Mouse (Mus musculus) cerebellum, postnatal 36 days (tissue): ENCODE results near the gene Nfic.
"Not testable (repeated sequence)": the region's sequence is repeated elsewhere in the genome, so short reads cannot be mapped to it uniquely, and the experiment has no call there.

Experiments
- DNase-seq, 2 experiments: peaks; one replicate each; pipeline ENCODE4 v3.0.0; 2021 to 2022; ENCODE audit warnings: mixed read lengths in 2 of 2

Gene Nfic

DNA sequence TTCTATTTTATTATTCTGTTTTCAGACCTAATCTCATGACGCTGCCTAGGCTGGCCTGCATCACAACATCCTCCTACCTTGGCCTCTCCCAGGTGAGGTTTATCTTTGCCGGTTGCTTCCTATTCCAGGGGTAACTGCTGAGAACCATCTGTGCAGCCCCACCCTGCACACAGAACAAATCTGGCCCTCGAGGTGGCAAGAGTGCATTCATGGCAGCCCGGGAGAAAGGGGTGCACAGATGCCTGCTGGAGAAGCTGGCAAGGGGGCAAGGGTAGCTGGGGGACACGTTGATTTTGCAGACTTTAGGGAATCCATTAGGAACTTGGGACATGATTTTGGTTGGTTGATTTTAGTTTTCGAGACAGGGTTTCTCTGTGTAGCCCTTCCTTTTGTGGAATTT is 2.8 kb upstream of the Nfic start:
- no peak for DNase-seq

DNA sequence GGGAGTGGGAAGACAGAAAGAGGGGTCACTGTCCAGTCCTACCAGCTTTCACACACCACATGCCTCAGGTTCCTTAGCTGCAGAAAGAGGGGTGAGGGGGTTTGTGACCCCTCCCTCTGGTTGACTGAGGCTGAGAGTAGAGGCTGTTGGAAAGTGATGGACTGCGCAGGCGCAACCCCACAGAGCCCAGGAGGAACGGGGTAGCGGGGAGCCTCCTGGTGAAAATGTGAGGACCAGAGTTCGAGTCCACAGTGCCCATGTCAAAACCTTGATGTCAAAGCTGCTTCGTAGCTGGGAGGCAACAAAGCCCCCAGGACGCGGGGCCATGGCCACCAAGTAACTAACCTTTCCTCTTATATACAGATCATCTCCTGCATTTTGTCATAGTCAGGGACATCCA is 2.2 kb upstream of the Nfic start:
- DNase-seq: no peak

DNA sequence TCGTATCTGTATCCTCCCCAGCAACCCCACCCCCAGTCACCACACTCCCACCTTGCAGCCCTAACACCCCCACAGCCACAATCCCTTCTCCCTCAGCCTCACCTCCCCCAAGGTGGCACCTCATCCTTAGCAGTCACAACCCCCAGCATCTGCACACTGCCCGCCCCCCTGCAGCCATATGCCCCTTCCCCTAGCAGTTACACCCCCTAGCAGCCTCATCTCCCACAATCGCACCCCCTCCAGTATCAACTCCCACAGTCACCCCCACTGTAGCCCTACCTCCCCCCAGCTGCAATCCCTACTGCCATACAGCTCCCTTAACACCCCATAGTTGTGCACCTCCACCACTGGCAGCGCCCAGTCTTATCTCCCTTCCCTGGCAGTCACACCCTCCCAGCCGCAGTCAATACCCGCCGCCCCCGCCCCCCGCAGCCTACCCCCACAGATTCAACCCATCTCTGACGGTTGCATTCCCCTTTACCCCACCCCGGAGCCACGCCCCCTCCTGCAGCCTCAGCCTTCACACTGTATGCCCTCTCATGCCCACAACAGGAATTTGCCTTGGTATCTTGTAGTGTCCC is 1.6 kb upstream of the Nfic start:
- no peak for DNase-seq

DNA sequence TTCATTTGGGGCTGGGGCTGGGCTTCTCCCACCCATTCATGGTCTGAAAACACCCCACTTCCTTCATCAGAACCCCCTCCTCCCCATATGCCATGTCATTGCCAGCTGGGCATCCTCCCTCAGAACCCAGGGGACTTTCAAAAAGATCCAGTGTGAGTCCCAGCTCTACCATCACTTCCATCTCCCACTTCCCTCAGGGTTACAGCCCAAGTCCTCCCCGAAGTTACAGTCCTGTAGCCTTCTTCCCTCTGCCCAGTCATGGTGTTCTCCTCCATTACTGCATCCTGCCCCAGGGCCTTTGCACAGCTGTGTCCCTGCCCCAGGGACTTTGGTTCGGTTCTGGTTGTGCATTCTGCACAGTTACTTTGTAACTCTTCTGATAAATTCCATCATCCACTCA is 1.3 kb downstream of the Nfic start:
- DNase-seq: no peak

DNA sequence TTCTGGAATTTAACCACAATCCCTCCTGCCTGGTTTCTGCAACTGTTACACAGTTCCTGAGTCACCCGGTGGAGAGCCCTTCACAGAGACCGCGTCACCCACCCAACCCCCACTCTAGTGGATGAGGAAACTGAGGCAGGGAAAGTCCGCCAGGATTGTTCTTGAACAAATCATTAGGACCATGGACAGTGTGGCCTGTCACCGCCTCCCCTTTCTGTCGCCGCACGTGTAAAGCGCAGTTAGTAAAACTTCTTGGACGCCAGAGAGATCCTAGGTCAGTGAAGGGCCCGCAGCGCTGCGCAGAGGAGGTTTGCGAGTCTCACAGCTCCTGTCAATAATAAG is 2.5 kb downstream of the Nfic start:
- DNase-seq: peak in 1 of 2 experiments; percentile 2

DNA sequence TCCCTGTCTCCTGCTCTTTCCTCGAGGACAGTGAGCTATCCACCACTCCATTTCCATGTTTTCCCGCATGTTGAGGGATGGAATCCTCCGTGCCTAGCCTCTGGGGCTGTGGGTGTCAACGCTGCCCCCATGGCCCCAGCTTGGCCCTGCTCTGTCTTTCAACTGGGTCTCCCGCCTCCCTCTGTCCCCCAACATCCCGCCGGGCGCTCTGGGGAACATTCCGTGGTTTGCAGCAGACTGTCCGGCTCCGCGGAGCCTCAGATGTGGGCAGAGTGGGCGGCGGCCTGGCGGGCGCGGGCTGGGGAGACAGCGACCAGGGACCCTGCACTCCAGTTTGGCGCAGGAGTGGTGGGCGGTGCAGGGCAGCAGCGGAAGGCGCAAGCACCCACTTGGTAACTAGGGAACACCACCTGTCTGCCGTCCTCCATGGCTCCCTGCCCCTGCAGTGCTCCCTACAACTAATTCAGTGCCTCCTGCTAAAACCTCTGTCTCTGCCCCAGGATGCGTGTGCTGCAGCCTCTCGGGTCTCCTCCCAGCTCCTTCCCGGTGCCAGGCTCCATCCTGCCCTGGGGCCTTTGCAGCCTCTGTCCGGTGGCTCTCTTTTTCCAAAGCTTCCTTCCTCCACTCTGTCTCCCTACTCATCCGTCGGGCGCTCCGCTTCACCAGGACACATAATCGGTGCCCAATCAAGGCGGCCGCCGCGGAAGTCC is 3.0 kb downstream of the Nfic start:
- peak in 1 of 2 experiments; percentile 6 for DNase-seq

DNA sequence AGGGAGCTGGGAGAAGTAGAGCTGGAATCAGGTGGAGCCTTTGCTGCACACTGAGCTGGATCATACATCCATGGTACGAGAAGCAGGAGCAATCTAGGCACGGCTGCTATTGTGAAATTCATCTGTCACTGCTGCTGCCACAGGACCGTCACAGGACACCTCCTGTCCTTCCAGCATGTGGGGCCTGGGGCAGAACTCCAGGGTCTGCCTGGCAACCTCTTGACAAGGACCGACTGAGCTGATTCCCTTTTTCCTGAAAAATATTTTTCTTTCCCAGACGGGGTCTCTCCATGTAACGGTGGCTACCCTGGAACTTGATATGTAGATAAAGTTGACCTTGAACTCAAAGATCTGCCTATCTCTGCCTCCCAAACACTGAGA is 4.1 kb downstream of the Nfic start:
- DNase-seq: peak in 1 of 2 experiments; percentile 1

DNA sequence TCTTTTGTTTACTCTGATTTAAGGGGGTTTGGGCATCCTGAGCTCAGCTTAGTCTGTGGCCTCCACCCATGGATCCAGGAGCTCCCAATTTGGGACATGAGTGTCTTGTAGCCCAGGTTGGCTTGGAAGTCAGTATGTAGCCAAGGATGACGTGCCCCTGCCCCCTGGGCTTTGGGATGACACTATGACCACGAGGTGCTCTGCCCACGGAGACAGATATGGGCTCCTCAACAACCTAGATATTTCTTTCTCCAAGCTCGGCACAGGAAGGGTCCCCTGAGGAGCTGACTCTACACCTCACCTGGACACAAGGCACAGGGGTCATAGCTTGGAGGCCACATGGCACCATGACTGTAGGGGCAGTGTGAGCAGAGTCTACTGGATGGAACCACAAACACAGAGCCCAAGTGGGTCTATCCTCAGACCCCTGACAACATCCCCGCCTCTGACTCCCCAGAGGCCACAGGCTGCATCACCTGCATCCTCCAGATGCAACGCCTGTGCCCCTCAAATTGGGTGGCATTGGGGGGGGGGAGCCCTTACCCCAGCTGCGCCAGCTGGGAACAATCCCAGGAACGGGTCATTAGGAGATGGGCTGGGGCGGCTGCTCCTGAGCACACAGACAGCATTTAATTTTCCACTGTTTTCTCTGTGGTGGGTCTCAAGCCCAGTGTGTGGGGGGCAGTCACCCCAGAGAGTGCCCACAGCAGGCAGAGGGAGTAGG is 4.6 kb downstream of the Nfic start:
- DNase-seq: peak in 1 of 2 experiments; percentile 10

DNA sequence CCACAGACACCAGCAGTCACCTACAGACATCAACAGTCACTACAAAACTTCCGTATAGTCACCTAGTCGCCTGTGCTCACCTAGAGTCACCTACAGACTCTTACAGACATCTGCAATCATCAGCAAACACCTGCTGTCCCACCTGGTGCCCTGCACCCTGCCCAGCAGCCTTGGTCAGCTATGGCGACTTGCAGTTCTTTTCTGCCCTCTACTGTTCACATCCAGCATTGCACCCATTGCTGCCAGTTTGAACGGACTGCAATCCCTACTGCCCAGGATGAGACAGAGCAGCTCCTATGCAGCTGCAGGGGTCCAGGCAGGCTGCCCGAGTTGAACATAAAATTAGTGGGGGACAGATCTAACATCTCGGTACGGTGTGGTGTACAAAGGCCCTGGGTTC is 5.3 kb downstream of the Nfic start:
- peak; percentile 86 to 92 for DNase-seq

DNA sequence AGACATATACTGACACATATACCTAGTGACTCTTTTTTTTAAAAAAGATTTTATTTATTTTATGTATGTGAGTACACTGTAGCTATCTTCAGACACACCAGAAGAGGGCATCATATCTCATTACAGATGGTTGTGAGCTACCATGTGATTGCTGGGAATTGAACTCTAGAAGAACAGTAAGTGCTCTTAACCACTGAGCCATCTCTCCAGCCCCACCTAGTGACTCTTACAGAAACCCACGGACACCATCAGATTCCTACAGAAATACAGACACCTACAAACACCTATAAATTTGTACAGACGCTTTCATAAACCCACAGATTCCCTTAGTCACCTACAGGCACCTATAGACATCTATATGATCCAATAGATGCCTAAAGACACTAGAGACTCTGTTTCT is 9.9 kb downstream of the Nfic start:
- DNase-seq: not testable (repeated sequence)

DNA sequence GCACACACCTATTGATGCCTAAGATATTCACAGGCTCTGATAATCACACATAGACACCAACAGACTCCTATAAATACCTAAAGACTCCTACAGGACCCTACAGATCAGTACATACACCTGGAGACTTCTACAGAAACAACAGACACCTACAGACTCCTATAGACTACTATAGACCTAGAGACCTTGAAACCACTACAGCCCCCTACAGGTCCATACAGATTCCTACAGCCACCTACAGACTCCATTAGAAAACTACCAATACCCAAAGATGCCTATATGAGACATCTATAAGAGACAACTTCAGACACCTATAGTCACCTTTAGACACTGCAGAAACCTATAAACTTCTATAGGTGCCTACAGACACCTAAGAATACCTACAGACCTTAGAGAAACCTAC is 14.4 kb downstream of the Nfic start:
- DNase-seq: peak in 1 of 2 experiments; percentile 3

DNA sequence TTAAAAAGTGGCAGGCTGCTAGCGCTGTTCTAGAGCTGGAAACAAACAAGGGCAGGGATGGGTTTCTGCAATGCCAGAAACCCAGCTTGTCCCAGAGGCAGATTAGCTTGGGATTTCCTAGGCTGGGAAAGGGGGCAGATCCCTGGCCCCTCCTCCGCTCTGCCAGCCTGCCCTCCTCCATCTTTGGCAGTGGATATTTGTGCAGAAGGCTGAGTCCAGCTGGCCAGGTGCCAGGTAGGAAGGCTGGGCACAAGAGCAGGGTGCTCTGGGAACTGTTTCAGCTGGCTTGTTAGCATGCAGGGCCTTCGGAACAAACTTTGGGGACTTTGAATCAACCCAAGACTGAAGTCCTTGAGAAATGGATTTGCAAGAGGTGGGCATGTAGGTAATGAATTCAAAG is 20.0 kb downstream of the Nfic start:
- peak; percentile 87 to 90 for DNase-seq

DNA sequence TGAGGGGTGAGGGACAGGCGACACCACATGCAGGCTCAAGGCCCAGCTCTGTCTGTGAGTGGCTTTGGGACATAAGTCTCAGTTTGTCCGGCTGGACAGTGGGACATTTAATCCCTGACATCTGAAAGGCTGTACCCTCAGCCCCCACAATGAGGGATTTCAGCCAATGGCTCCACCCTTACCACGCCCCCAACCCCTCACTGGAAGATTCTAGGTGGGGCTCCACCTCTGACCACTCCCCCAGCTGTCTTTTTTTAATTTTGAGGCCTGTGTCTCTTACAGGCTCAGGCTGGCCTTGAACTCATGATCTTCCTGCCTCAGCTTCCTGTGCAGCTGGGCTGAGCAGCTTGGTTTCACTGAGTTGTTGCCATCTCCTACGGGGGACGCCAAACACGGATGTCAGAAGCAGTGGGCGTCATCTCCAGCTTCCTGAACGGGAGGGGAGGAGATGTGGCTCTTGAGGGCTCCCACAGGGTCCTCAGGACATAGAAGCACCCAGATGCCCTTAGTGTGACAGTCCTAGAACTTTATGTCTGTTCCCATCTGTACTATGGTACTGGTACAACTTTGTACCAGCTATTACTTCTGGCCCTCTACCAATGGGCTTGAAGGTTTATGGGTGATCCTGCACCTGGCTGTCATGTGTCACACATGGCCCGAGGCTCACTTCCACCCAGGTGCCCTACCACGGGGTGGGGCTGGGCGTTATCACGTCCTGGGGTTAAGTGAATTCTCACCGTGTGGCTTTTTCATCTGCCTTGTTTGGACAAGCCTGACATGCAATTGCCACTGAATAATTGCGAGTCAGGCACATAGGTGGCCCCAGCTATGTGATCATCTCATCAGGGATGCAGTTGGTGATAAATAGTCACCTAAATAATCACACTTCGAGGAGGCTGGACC is 20.8 kb downstream of the Nfic start:
- peak in 1 of 2 experiments; percentile 18 for DNase-seq

DNA sequence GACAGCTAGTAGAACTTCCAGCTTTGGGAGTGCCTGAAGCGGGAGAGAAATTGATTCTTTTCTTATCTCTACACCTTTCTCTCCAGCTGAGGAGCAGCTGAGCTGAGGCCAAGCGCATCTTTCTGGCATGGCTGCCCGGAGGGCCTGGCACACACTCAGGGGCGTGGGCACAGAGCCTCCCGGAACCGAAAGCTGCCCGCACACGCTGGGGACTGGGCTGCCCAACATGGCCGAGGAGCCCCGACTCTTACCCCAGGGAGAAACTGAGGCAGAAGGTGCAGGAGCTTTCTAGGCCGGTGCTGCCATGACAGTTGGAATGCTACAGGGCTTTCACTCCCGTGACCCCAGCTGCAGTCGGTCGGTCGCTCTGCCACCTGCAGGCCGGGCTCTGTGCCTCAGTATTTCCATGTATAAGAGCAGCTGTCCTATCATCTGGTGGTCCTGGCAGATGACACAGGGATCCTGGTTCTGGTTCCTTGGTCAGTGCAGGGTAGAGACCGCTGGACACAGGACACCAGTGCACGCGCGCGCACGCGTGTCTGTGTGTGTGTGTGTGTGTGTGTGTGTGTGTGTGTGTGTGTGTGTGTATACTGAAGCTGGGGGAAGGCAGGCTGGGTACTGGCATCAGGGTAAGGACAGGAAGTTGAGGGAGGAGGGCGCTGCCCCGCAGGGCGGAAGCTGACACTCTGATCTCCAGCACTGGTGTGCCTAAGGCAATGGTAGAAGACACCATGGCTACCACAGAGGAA is 21.7 kb downstream of the Nfic start:
- DNase-seq: peak in 1 of 2 experiments; percentile 38

DNA sequence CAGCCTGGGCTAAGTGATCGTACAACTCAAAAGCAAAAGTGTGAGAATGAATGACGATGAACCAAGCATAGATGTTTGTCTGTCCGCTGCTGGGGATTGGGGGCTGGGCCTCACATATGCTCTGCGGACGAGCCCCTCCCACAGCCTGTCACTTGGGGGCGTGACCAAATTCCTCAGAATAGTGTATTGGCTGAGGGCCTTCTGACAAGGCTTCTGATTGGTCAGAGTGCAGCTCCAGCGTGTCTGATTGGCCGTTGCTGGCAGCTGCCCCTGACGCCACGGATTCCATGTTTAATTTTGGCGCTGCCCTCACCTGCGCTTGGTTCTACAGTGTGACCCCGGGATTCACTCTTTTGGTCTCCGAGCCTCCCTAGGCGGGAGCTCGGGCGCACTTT is 22.6 kb downstream of the Nfic start:
- DNase-seq: peak; percentile 92

DNA sequence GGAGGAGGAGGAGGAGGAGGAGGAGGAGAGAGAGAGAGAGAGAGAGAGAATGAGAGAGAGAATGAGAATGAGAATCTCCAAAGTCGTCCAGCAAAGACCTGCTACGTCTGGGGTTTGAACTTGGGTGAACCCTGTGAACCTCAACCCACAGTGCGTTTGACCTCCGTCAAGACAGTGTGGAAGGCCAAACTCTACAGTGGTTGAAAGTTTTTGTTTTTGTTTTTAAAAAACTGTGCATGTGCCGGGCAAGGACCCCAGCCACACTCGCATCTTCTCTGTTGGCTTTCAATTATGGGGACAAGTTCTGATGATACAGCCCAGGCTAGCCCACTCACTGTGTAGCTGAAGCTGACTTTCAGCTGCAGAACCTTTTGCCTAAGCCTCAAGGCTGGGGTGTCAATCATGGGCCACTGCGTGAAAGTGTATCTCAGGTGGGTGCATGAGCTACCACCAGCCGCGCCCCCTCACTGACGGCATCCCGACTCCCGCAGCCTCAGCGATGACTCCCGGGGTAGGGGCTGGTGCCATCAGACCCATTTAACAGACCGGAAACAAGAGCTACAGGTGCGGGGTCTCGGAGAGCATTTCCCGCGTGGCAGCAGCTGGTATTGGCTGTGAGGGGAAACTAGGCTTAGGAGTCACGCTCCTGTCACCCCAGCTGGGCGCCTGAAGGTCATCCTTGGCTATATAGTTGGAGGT is 23.1 kb downstream of the Nfic start:
- DNase-seq: peak; percentile 19 to 34

DNA sequence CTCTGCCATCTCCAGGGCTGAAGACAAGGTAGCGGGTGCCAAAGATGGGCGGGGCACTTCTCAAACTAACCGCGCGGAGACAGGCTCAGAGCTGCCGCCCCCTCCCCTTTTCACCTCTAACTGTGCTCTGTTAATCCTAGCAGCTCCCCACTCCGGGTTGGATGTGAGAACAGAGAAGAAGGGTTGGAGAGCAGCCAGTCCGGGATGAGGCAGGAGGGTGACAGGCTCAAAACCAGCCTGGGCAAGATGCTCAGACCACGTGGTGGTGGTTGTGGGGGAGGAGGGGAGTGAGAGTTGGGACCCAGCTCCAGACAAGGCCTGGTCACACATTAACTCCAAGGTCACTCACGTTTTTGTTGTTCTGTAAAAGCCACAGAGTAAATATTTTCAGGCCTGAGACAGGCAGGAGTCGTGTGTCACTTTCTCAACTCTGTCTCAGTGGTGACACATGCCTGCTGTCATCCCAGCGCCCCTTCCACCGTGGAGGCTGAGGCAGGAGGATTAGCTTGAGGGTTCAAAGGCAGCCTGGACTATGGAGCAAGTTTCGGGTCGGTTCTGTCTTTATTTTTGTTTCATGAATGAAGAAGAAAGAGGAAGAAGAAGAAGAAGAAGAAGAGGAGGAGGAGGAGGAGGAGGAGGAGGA is 23.8 kb downstream of the Nfic start:
- DNase-seq: peak; percentile 49 to 53

DNA sequence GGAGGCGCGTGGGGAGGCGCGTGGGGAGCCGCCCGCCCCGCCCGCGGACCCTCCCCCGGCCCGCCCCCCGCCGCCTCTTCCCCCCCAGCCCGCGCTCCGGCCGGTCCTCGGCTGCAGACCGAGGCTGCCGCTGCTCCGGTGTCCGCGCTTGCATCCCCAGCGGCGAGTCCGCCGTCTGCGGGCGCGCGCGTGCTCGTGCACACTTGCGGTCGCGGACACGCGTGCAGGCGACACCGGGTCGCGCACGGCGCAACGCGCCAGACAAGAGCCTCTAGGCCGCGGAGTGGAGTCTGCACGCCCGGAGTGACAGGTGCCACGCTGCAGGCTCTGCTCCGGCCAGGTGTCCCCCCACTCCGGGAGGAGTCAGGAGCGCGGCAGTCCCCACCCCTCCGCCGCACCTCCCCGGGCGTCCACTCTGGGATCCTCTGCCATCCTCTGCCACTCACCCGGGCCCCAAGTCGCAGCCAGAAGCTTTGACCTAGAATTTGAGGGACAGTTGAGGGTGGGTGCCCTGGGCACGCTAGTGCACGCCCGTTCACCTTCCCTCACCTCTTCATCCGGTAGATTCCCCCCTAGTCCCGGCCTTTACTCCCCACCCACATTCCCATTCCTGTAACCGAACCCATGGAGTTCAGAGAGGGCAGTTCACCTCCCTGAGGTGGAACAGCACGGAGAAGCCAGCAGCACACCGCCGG is 24.5 kb downstream of the Nfic start:
- DNase-seq: peak; percentile 82 to 88

DNA sequence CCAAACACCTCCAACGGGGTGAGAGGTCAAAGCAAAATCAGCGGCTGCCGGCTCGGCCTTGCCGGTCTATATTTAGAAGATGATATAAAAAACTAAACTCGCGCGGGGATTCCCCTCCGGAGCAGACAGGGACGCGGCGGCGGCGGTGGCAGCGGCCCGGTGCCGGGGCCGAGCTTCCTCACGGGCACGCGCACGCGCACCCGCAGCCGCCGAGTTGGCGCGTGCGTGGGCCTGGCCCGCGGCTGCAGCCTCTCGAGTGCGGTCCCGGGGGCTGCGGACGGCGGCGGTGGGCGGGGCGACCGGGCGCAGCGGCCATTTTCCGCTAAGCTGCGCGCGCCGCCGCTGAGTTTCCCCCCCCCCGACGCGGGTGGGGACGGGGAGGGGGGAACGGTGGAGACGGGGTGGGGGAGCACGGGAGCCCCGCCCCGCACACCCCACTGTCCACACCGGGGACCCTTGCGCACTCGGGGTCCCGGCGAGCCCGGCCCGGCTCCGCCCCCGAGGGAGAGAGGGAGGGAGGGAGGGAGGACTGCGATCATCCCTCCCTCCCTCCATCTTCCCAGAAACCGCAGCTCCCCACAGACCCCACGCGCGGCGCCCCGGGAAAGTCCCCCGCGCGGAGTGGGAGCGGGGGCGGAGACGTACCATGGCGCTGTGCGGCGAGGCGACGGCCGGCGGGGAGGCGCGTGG is 25.1 kb downstream of the Nfic start:
- DNase-seq: peak; percentile 81 to 91

DNA sequence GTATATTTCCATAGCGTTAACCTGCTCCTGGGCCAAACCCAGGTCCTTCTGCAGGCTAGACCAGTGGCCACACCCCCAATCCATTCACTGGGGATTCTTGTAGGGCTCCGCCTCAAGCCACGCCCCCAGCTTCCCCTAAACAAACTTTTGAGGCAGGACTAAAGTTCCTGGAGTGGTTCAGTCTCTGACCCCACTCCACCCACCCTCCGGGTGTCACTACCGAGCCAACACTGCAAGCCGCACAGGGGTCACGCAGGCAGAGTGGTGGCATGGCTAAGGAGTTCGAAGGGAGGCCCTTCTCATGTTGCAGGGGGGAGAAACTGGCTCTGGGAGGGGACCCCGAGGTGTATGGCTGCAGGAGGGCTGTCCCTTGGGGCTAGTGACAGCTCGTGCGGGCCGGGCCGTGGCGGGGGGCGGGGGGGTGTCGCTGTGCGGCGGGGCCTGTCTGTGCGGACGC is 25.8 kb downstream of the Nfic start:
- DNase-seq: peak; percentile 59 to 61
